Mouse (Mus musculus) embryo, embryonic 9.5 days (tissue): Measurements from ENCODE around the gene Ccdc127.

Source experiments
- DNase-seq: peaks from one replicate; pipeline ENCODE4 v3.0.0-alpha.2; 2017; ENCODE audit errors: extremely low spot score

Ccdc127 gene

DNA sequence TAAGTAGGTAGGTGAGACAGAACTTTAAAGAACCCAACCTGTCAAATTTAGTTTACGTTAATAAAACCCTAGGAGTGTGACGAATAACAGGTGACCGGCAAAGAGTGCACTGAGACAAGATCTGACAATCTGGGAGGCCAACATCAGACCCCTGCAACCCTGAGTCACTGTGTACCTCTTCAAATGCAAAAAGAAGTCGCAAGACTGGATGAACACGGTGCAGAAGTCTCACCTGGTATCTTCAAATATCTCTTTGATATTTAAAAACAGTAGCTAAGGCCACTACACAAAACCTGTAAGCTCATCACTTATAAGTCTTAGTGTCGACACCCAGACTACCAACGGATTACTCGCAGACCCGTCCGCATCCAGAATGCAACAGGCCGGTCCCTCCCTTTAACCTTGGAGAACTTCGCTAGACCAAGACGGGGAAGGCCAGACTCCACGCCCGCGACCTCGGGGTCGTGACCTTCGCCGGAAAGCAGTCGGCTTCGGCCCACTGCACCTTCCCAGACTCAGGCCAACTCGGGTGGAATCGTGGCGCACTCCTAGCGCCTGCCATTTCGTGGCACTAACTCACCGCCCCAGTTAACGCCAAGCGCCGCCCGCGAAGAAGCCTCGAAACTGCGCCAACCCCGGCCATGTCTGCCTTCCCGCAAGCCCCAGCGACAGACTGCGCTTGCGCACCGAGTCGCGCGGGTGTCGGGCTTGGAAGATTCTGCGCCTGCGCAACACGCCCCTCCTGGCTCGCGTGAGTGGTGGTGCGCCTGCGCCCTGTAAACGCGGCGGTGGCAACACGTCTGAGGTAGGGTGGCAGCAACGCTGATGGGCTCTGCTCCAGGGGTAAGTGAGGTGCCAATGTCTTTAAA is at the start of gene Ccdc127, which contains the start of gene Sdha:
Gene Ccdc127 (plus strand): TSS at position 744 of the 869 bp plus-strand sequence.
Gene Sdha (minus strand): TSS at position 715 of the 869 bp plus-strand sequence.
- DNase-seq, result peak; percentile 96

DNA sequence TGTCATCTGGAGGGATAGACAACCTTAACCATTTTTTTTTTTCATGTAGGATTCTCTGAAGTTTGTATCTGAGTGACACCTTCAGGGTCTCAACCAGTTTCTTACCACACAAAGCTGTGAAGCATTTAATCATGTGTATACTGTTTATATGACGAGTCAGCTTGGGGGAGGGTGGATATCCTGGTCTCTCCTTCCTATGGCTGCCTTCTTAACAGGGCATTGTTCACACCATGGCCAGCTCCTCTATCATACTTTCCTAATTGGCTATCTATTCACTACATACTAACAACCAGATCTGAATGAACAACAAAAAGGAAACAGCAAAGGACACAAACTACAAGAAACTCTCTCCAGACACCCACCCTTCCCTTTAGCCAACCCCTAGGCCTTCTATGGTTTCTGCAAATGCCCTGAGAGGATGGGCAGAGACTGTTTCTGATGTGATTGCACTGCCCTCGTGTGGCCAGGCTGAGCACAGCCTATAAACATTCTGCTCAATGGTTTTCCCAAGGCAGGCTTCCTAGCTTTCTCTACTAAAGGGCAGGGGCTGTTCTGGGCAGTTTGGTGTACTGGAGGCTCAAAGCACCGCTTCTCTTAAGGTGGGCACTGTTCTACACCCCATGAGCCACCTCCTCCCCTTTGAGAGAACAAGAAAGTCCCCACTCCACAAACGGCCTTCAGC is 49.0 kb upstream of the Ccdc127 start:
- peak; percentile 63 for DNase-seq

DNA sequence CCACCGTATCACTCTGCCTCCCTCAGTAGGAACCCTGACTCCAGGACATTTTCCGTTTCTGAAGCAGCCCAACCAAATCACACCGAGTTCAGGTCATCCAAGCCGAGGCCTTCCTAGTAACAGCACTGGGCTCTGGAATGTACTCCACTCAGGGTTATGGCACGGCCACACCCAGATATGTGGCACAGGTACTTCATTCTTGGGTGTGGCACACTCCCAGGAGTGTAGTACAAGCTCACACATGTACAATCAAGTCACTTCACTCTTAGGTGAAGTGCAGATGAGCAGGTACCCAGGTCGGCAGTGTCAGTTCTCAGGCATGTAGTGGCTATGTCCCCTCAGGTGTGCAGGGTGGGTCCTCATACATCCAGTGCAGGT is 48.5 kb upstream of the Ccdc127 start:
- DNase-seq, result no peak

DNA sequence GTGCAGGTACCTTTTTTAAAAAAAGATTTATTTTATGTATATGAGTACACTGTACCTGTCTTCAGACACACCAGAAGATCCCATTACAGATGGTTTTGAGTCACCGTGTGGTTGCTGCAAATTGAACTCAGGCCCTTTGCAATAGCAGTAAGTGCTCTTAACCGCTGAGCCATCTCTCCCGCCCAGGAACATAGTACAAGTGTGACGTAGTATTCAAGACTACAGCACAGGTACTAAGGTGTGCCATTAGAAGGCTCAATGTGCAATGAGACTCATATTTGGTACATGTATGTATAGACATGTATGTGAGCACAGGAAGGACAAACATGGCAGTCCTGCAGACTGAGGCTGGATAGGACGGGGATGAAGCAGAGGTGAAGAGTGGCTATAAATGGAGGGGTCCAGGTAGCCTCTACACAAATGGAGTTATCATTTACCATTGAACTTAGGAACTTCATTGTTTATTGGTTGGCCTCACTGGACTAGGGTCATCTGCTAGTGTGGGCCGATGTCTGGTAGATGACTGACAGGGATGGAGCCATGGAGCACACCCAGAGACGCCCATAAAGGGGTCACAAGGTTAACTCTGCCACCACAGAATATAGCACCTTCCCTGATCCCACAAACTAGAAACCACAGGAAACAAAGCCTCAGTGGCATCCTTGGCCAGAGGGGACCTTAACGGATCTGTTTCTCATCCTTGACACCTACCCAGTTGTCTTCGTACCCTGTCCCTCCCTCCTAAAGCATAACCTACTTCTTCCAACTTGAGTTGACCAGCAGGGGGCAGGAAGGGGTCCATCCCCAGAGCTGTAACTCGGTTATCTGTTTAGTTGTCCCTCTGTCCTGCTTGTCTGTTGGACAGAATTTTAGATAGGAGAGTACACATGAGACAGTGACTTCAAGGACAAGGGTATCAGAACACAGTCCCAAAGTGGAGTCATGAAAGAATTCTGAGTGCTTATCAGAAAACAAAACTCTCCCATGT is 47.8 kb upstream of the Ccdc127 start:
- no peak for DNase-seq

DNA sequence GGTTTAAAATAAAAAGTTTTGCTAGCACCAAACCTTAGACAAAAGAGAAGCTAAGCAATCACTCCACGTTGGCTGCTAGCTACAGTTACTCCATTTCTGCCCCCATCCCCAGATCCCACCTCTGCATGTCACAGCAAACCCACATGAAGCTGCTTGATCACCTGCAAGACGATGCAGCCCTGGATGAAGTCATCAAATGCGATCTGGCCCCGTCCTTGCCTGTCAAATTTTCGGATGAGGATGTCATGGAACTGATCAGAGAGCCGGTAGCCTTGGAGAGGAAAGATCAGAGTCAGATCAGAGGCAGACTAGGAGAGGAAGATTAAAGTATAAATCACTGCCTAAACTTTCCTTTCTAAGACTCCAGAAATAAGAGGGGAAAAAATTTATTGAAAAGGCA is 44.7 kb upstream of the Ccdc127 start:
- no peak for DNase-seq

DNA sequence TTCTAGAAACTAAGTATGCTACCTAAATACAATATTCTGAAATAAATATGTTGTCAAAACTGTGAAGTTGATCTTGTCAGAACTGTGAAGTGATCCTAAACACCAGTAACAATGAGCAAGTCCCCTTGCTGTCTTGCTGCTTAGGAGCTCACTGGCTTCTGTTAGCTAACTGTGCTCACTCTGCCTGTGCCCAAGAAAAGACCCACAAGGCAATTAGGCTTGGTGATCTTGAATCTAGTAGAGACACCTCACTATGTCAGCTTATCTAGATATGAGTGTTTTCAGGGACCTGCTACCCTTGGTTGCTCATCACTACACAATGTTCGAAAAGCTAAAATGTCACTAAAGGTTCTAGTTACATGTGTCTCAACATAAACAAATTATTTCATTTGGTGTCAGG is 44.3 kb upstream of the Ccdc127 start:
- no peak for DNase-seq

DNA sequence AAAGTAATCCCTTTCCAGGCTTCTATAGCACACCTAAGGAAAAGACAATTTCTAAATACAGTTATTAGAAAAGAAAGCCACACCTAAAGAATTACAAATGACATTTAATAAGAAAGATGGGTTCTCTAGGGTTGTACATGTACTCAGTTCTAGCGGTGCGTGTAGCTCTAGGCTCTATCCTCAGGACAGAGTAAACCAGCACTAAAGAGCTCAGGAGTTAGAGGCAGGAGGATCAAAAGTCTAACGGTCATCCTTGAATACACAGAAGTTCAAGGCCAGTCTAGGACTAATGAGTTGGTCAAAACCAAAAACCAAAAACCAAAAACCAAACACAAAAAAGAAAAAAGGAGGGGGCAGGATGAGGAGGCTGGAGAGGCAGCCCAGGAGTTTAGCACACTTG is 35.5 kb upstream of the Ccdc127 start:
- DNase-seq, result no peak

DNA sequence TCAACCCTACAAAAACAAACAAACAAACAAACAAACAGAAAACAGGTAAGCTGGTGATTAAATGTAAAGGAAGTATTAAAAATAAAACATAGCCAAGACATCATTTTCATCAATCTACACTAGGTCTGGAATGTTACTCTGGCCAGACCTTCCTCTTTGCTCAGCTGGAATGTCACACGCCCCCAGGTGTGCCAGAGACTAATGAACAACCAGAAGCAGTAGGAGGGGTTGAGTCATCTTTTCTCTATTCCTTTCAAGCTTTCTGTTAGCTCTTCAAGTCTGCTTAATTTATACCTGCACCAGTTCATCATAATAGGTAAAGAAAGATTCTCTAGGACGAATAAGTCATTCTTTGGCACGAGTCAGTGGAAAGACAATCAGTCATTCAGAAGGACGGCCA is 33.7 kb upstream of the Ccdc127 start:
- no peak for DNase-seq

DNA sequence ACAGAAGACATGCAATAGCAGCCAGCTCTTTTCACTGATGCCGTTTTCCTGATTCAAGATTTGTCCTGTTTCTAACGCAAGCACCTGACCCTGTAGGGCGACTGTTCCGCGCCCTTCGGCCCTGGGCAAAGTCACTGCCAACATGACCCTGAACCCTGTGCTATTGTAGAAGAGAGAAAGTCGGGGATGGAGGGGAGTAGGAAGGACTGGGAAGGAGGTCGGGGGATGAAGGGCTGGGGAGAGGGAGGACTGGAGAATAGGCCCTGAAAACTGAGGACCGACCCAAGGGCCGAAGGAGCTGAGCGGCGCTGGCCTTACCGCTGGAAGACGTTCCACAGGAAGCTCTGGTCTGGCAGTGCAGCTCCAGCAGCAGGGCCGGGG is 33.3 kb upstream of the Ccdc127 start:
- no peak for DNase-seq

DNA sequence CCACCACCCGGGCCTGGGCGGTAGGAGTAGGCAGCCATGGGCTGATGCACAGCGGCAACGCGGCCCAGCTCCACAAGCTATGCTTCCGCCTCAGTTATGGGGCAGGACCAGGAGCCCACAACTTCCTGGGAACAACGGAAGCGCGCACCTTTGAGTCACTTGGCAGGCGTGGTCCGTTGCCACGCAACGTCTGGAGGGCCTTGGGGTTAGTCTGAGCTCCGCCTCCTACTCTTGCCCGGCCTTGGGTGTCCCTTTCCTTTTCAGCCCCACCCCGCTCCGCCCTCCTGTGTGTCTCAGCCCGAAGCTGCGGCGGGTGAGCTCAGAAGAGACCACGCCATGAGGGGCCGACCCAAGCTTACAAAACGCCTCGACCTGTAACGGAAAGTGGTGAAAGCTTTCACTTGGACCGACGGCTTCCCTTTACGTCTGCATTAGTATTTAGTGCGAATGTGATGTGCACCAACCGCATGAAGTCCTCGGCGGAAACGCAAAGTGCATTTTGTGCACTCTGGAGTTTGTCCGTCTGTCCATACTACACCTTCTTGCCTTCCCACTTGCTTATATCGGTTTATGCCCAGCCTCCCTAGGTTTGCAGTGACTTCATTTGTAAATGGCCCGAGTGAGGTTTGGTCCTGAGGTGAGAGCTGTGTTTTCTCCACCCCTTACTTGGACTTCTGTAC is 32.8 kb upstream of the Ccdc127 start, which contains the start of gene Pdcd6:
Gene Pdcd6 (minus strand): TSS at position 411 of the 680 bp plus-strand sequence.
- peak; percentile 91 for DNase-seq

DNA sequence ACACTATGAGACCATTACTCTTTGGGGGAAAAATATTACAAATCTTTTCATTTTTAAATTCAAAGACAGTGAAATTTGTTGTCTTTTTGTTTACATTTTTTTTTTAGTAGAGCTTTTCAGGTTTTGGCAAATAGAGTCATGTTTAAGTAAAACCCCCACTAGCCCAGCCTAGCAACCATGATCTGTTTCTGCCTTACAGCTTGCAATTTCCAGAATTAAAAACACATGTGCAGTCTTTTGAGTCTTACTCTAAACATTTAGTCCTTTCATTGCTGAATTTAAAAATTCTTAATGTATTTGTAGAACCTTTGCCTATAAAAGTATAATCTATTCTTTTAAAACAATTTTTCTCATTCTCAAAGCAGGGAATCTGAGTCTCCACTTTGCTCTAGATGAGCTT is 20.8 kb upstream of the Ccdc127 start:
- no peak for DNase-seq

DNA sequence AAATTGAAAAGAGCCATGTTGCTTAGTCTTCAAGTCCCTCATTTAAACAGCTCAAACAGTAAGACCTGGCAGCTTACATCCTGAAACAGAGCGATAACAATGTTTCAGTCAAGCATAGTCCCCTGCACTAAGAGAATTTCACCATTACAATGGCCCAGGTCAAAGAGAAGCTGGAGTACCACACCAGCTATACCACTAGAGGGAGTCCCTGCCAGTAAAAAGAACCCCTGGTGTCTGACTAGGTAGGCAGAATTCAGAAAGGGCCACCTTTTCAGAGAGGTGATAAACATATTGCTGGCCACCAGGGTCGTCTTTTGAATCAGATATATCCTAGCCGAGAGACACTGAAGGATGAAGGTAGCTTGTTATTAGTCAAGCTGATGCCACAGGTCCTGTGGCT is 9.1 kb upstream of the Ccdc127 start:
- DNase-seq, result peak; percentile 32

DNA sequence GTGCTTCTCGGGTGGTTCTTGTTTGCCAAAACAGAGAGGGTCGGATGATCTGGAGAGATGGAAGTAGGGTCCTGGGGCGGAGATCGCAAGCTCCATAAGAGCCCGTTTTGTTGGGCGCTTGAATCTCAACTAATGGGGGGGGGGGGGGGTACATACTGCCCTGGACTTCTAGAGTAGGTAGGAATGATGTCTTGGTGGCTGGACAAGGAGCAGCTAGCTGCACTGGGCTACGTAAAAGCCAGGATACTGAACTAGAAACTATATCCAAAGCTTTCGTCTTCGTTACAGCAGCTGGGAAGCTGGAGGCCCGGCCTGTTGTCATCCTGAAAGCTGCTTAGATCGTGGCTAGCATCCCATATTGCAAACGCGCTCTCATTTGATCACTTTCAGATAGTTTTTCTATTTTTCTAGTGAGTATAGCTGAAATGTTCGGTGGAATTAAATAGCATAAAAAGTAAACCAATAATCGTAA is 362 bp downstream of the Ccdc127 start:
- no peak for DNase-seq

DNA sequence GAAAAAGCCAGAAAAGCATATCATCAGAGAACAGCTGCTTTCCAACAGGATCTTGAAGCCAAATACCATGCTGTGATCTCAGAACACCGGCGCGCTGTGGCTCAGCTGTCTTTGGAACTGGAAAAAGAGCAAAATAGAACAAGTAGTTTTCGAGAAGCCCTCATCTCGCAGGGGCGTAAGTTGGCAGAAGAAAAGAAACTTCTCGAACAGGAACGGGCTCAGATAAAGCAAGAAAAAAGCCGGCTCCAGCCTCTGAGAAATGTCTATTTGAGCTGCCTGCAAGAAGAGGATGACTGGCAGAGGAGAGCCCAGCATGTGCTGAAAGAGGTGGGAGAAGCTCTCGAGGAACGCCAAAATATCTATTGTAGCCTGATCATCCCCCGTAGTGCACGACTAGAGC is 6.4 kb downstream of the Ccdc127 start:
- DNase-seq, result no peak

DNA sequence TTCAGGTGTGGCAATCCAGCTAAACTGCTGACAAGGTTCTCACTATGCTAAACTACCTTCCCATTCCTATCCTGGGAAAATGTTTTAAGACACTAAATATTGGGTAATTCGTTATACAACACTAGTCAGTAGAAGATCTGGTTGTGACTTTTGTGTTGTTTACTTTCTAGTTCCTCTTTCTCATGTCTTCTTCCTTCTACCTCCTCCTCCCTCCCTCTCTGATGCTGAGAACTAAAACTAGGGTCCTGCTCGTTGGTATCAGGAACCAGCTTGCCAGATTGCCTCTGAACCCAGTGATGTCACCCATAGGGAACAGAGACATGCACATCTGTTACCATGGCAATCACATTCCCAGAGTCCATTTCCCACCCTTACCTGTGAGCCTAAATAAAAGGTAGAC is 12.1 kb downstream of the Ccdc127 start:
- no peak for DNase-seq

DNA sequence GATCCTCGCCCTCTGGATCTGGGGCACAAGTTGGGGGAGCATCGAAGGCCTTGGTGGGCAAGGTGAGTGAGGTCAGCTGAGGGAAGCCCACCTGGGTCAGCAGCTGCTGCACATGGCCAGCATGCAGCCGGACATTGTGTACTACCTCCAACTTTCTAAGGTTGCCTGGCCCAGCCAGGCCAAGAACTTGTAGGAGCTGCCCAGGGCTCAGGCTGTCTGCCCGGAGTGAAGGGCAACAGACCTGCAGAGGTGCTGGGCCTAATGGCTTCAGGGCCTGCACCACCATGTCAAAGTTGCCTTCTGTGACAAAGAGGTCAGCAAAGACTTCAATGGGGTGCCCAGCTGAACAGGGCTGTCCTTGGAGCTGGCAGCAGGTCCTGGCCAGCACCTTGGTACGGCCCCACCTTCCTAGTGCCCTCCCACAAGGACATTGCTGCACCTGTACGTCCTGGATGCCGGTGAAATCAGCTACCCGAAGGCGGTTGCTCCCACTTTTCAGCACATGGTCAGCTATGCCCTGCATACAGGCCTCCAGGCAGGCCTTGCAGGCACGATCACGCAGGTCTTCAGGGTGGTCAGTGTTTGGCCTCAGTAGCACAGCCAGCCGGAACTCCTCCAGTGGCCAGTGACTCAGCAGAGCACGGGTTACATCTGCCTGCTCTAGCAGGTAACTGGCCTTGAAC is 13.2 kb downstream of the Ccdc127 start:
- DNase-seq, result no peak

DNA sequence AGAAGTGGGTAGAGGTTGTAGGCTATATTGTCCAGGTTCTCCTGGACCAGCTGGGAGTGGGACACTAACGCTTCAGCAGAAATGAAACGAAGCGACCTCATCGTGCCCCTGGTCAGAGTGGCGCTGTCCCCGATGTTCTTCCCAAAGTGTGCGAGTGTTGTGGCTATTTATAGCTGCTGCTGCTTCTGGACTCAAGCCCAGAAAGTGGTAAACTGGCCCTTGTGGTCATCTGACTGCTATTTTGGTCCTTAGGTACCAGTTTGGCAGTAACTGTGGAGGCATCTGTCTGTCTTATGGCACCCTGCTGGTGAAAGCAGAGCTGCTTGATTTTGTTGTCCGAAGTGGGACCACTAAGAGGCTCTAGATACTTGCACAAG is 13.7 kb downstream of the Ccdc127 start, which contains the start of gene Lrrc14b:
Gene Lrrc14b (minus strand): TSS at position 147 of the 377 bp plus-strand sequence.
- DNase-seq, result no peak

DNA sequence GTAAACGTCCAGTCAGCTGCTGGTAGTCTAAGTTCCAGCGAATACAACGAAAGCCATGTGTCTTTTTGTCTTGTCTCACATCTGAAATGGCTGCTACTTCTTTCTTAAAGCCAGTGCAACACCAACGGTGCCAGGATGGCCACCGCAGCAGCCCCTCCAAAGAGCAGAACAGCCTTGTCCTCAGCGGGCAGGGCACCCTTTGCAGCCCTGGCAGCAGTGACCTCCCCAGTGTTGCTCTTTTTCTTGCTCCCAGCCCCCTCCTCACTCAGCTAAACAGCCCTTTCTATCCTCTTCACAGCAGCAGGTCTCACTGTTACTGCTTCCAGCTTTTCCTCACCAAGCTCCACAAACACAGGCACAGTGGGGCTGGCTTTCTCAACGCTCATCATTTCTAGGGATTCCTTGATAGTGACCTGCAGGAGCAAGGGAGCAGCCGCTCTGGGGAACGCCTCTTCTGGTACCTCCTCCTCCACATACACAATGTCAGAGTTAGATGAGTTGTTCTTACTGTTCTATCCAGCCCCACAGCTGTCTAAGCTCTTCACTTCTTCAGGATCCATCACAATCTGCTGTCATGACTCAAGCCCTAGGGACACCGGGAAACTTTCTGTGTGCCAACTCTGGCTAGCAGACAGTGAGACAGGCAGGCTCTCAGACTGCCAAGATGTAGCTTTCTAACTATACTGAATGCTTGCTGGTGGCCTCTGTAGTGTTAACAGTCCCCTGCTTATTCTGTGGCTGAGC is 31.6 kb downstream of the Ccdc127 start:
- DNase-seq, result no peak

DNA sequence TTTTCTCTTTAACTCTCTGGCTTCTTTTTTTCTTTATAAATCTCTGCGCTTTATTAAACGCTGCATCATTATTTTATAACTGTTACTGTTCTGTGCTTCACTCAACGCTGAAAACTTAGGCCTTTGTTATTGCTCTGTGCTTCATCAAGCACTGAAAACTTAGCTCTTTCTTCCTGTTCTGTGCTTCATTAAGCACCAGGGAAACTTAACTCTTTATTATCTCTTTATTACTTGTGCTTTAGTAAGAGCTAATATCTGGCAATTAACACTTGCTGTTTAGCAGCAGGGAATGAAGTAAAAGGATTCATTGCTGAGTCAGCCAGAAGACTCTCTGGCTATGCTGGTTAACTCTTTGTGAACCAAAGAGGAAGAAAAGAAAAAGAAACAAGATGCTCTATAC is 32.2 kb downstream of the Ccdc127 start:
- DNase-seq, result no peak

DNA sequence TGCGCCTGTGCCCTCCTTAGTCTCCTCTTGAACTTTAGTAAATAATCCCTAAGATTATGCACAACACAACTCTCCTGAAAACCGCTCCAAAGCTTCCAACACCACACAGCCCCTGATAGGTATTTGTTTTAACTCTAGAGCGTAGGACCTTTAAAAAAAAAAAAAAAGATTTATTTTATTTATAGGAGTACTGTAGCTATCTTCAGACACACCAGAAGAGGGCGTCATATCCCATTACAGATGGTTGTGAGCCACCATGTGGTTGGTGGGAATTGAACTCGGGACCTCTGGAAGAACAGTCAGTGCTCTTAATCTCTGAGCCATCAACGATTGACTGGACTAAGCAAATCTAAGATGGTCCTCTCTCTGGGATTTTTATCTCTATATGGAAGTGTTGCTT is 39.6 kb downstream of the Ccdc127 start:
- no peak for DNase-seq
